Comparison of ENCODE assay signal across 18 mouse cellular contexts in genomic region chr3:64113352-64114046, GRCm38 (mm10). TPM values are rescaled to one million over a fixed set of nuclear protein-coding genes. Genes with fewer than 3 reads are reported as not detected.
DNase-seq lines count a peak whose midpoint lies in the region; ATAC-seq and TF ChIP-seq lines count a peak whose summit lies in the region.
"Had no signal": no experiment of that assay in that cellular context is flagged by ENCODE, and none has a peak within 500 bp of the region (broad histone marks: within the 10 kb centered on the region; RNA-seq: fewer than 3 reads in every experiment).

No protein-coding gene starts in this region.

- H3K4me1 ChIP-seq in hindbrain, postnatal 0 days (ENCODE audit: insufficient read depth, low read length), result no peaks in the 10 kb centered on the region
- H3K4me1 ChIP-seq: megakaryocyte, embryonic 14.5 days had no signal

- 71% methylated on average over 11 of the region's 11 CpGs for WGBS in hindbrain, postnatal 0 days

- peak overlapping the region; percentile 2; the same call in 1 of the 2 replicates for H3K27ac ChIP-seq in hindbrain, postnatal 0 days

- H3K9ac ChIP-seq in hindbrain, postnatal 0 days (replicated peaks; ENCODE audit: low read length), result no peak overlapping the region

- H3K4me3 ChIP-seq in hindbrain, postnatal 0 days (ENCODE audit: low read length), result no peak overlapping the region
- H3K4me3 ChIP-seq: megakaryocyte, embryonic 14.5 days had no signal

- H3K36me3 ChIP-seq in hindbrain, postnatal 0 days (ENCODE audit: insufficient read depth, low read length), result no peaks in the 10 kb centered on the region

- no peak overlapping the region for H3K4me2 ChIP-seq in hindbrain, postnatal 0 days (ENCODE audit: low read depth, low read length)

- no peak for TF ChIP-seq CTCF in hindbrain, postnatal 0 days (IDR thresholded peaks at IDR 0.05; ENCODE audit: low read depth)

- no peaks in the 10 kb centered on the region for H3K27me3 ChIP-seq in hindbrain, postnatal 0 days (ENCODE audit: insufficient read depth, low read length)
- H3K27me3 ChIP-seq: megakaryocyte, embryonic 14.5 days had no signal

- peak; percentile 2 to 9 for DNase-seq in layer of hippocampus, postnatal 14 days (ENCODE audit: low spot score in 2 of 2)
- no peak for DNase-seq in layer of hippocampus, postnatal 25 days (ENCODE audit: extremely low spot score in 1 of 2, low spot score in 1 of 2)
- DNase-seq in cerebellum, adult 11 months, result peak; percentile 6
- DNase-seq in cerebellum, adult 9-11 months, result peak; percentile 28
- DNase-seq in hindbrain, postnatal 0 days (ENCODE audit: low spot score), result peak; percentile 39
- no peak for DNase-seq in lung, postnatal 14 days
- DNase-seq in ovary, postnatal 36 days (ENCODE audit: low spot score), result no peak
- DNase-seq: gastrocnemius, postnatal 25 days; kidney, postnatal 14 days; layer of hippocampus, postnatal 36 days; lung, adult 18-20 months; thymus, postnatal 36 days had no signal

- no peaks in the 10 kb centered on the region for H3K9me3 ChIP-seq in hindbrain, postnatal 0 days (ENCODE audit: low read length)

- peak; percentile 53 for ATAC-seq in hindbrain, postnatal 0 days
- ATAC-seq: activated CD4-positive, CD25-positive, alpha-beta regulatory T cell, adult 4 months; CD4-positive, CD25-positive, alpha-beta regulatory T cell, adult 4 months; inflammation-experienced regulatory T-cells, adult 6 months had no signal

RNA-seq across cellular contexts. Expression of gene Vmn2r2, which starts 28.2 kb away (rescaled TPM):
- not detected for total RNA-seq in layer of hippocampus, postnatal 14 days (2021)
- total RNA-seq in layer of hippocampus, postnatal 25 days (2021), result not detected
- 0.10 TPM in 1 of 2 replicates, not detected in the other for total RNA-seq in hindbrain, postnatal 0 days (2014; rRNA removed)
- polyA plus RNA-seq in hindbrain, postnatal 0 days (2015; fragmentation: Nextera tagmentation; extraction: Ambion mirVana), result not detected in 2 replicates
- total RNA-seq: gastrocnemius, postnatal 25 days; layer of hippocampus, postnatal 36 days; neutrophil, adult 5-6 weeks had no signal
- polyA plus RNA-seq: CD4-positive, CD25-positive, alpha-beta regulatory T cell, adult 4 months; heart, embryonic 14.5 days; inflammation-experienced regulatory T-cells, adult 6 months had no signal

RNA-seq across cellular contexts. Expression of gene Vmn2r1, which starts 32.2 kb away (rescaled TPM):
- total RNA-seq in layer of hippocampus, postnatal 14 days (2021), result under 1 TPM; 0.53 to 0.74 TPM
- total RNA-seq in layer of hippocampus, postnatal 25 days (2021), result under 1 TPM; 0.25 to 0.38 TPM
- 0.43 and 0.63 TPM in 2 replicates for total RNA-seq in hindbrain, postnatal 0 days (2014; rRNA removed)
- 0.11 and 0.16 TPM in 2 replicates for polyA plus RNA-seq in hindbrain, postnatal 0 days (2015; fragmentation: Nextera tagmentation; extraction: Ambion mirVana)
- total RNA-seq: neutrophil, adult 5-6 weeks had no signal
- polyA plus RNA-seq: activated CD4-positive, CD25-positive, alpha-beta regulatory T cell, adult 4 months; CD4-positive, CD25-positive, alpha-beta regulatory T cell, adult 4 months; heart, embryonic 14.5 days; inflammation-experienced regulatory T-cells, adult 6 months had no signal

Comparison
In these comparisons a context has a peak if more than half of its experiments do, and no peak if none do; other contexts are left out.
1. DNase-seq: peak in layer of hippocampus, postnatal 14 days (2 of 2), cerebellum, adult 11 months (single experiment), cerebellum, adult 9-11 months (single experiment) and hindbrain, postnatal 0 days (single experiment); none in layer of hippocampus, postnatal 25 days (0 of 2), lung, postnatal 14 days (single experiment) and ovary, postnatal 36 days (single experiment).